8 mouse cellular contexts compared by ENCODE assay signal in genomic region chr10:22658534-22659385, GRCm38 (mm10). TPM values are rescaled to one million over a fixed set of nuclear protein-coding genes. Genes with fewer than 3 reads are reported as not detected.
DNase-seq lines count a peak whose midpoint lies in the region; ATAC-seq and TF ChIP-seq lines count a peak whose summit lies in the region.

No protein-coding gene starts in this region.

- TF ChIP-seq CTCF in forebrain, postnatal 0 days (IDR thresholded peaks at IDR 0.05; ENCODE audit: low read depth) = no peak
- TF ChIP-seq CTCF in hindbrain, postnatal 0 days (IDR thresholded peaks at IDR 0.05; ENCODE audit: low read depth) = peak; percentile 7; the same call in 1 of the 2 replicates

- H3K4me1 ChIP-seq in forebrain, postnatal 0 days (ENCODE audit: insufficient read depth) = no peaks in the 10 kb centered on the region
- H3K4me1 ChIP-seq in hindbrain, postnatal 0 days (ENCODE audit: insufficient read depth, low read length) = no peaks in the 10 kb centered on the region

- DNase-seq in heart, adult 11 months = peak; percentile 87
- no peak for DNase-seq in heart, adult 8-10 months (ENCODE audit: low spot score)
- peak; percentile 65 for DNase-seq in forebrain, postnatal 0 days
- DNase-seq in hindbrain, postnatal 0 days (ENCODE audit: low spot score) = peak; percentile 86
- peak; percentile 74 for DNase-seq in mesoderm, embryonic 11.5 days (ENCODE audit: low read depth, low spot score)
- DNase-seq in frontal cortex, postnatal 14 days (ENCODE audit: low spot score in 2 of 2) = no peak
- no peak for DNase-seq in layer of hippocampus, adult 8-10 months (ENCODE audit: low spot score in 2 of 2)
- no peak for DNase-seq in liver

- H3K36me3 ChIP-seq in forebrain, postnatal 0 days (ENCODE audit: insufficient read depth) = no peaks in the 10 kb centered on the region
- no peaks in the 10 kb centered on the region for H3K36me3 ChIP-seq in hindbrain, postnatal 0 days (ENCODE audit: insufficient read depth, low read length)

- H3K9ac ChIP-seq in forebrain, postnatal 0 days = no peak overlapping the region
- no peak overlapping the region for H3K9ac ChIP-seq in hindbrain, postnatal 0 days (replicated peaks; ENCODE audit: low read length)

- H3K27ac ChIP-seq in forebrain, postnatal 0 days (ENCODE audit: low read depth, low read length) = no peak overlapping the region
- H3K27ac ChIP-seq in hindbrain, postnatal 0 days = no peak overlapping the region

- no peaks in the 10 kb centered on the region for H3K27me3 ChIP-seq in forebrain, postnatal 0 days (ENCODE audit: insufficient read depth, low read length)
- H3K27me3 ChIP-seq in hindbrain, postnatal 0 days (ENCODE audit: insufficient read depth, low read length) = no peaks in the 10 kb centered on the region

- ATAC-seq in forebrain, postnatal 0 days = peak; percentile 86
- ATAC-seq in hindbrain, postnatal 0 days = peak; percentile 84

- H3K4me3 ChIP-seq in forebrain, postnatal 0 days (ENCODE audit: low read depth, low read length) = no peak overlapping the region
- H3K4me3 ChIP-seq in hindbrain, postnatal 0 days (ENCODE audit: low read length) = no peak overlapping the region

- 9% methylated on average over 23 of the region's 23 CpGs for WGBS in forebrain, postnatal 0 days
- 19% methylated on average over 23 of the region's 23 CpGs for WGBS in hindbrain, postnatal 0 days

- peak overlapping the region; percentile 21 for H3K4me2 ChIP-seq in forebrain, postnatal 0 days (ENCODE audit: low read depth)
- H3K4me2 ChIP-seq in hindbrain, postnatal 0 days (ENCODE audit: low read depth, low read length) = peak overlapping the region; percentile 46

- no peaks in the 10 kb centered on the region for H3K9me3 ChIP-seq in forebrain, postnatal 0 days (ENCODE audit: low read length)
- H3K9me3 ChIP-seq in hindbrain, postnatal 0 days (ENCODE audit: low read length) = no peaks in the 10 kb centered on the region

RNA-seq across cellular contexts. Expression of gene Slc2a12, which starts 13.9 kb away (rescaled TPM):
- 10 to 100 TPM; 15.0 to 20.5 (median 20.0) TPM for total RNA-seq in heart, adult 8-10 months (2022)
- total RNA-seq in forebrain, postnatal 0 days (2014; rRNA removed) = 5.5 and 7.3 TPM in 2 replicates
- 4.6 and 6.6 TPM in 2 replicates for polyA plus RNA-seq in forebrain, postnatal 0 days (2015; fragmentation: Nextera tagmentation; extraction: Ambion mirVana)
- 8.1 and 10.0 TPM in 2 replicates for total RNA-seq in hindbrain, postnatal 0 days (2014; rRNA removed)
- polyA plus RNA-seq in hindbrain, postnatal 0 days (2015; fragmentation: Nextera tagmentation; extraction: Ambion mirVana) = 7.9 and 8.5 TPM in 2 replicates
- 1 to 10 TPM; 3.0 to 6.4 (median 4.8) TPM for total RNA-seq in layer of hippocampus, adult 8-10 months (2022)

Comparison
In these comparisons a context has a peak if more than half of its experiments do, and no peak if none do; other contexts are left out.
1. DNase-seq: peak in heart, adult 11 months (single experiment), forebrain, postnatal 0 days (single experiment), hindbrain, postnatal 0 days (single experiment) and mesoderm, embryonic 11.5 days (single experiment); none in heart, adult 8-10 months (single experiment), frontal cortex, postnatal 14 days (0 of 2), layer of hippocampus, adult 8-10 months (0 of 2) and liver (single experiment).